Mouse (Mus musculus) midbrain, embryonic 10.5 days (tissue): Measurements from ENCODE around the gene Chad. TPM values are rescaled to one million over a fixed set of nuclear protein-coding genes. Genes with fewer than 3 reads are reported as not detected.

ENCODE experiments used
- DNase-seq: peaks from one replicate; pipeline ENCODE4 v3.0.0-alpha.2; 2017; ENCODE audit warnings: low spot score
- H3K27ac ChIP-seq: fragments of 300-500 bp; sonication (generic); replicated peaks from 2 replicates; pipeline ENCODE4 v1.5.1; 2016; ENCODE audit warnings: mild to moderate bottlenecking
- H3K27me3 ChIP-seq: fragments of 300-500 bp; sonication (generic); 2 replicates; pipeline ENCODE4 v1.6.1; 2016; ENCODE audit warnings: low read depth, mild to moderate bottlenecking; ENCODE audit not compliant: poor library complexity, severe bottlenecking
- H3K36me3 ChIP-seq: fragments of 300-500 bp; sonication (generic); 2 replicates; pipeline ENCODE4 v1.6.1; 2016; ENCODE audit warnings: mild to moderate bottlenecking, moderate library complexity
- H3K4me1 ChIP-seq: fragments of 300-500 bp; sonication (generic); 2 replicates; pipeline ENCODE4 v1.6.1; 2016
- H3K4me3 ChIP-seq: fragments of 300-500 bp; sonication (generic); 2 replicates; pipeline ENCODE4 v1.5.1; 2016; ENCODE audit warnings: mild to moderate bottlenecking, moderate library complexity
- H3K9me3 ChIP-seq: fragments of 300-500 bp; sonication (generic); replicated peaks from 2 replicates; pipeline ENCODE4 v1.6.1; 2016; ENCODE audit warnings: mild to moderate bottlenecking
- WGBS: fragments of 180-500 bp; shearing (Covaris S2); methylation state at CpG from one replicate; pipeline ENCODE4 v1.1.7; 2016; 5-methylcytosine and 5-hydroxymethylcytosine counted together
- polyA plus RNA-seq: library from polyadenylated mRNA; unstranded; fragments of >200 nt; fragmentation: Nextera tagmentation; extraction: Ambion mirVana; gene quantifications from 2 replicates; pipeline ENCODE4 v1.2.1, GENCODE M21; 2016

Chad gene
- 0.12 and 0.39 TPM in 2 replicates for polyA plus RNA-seq

DNA sequence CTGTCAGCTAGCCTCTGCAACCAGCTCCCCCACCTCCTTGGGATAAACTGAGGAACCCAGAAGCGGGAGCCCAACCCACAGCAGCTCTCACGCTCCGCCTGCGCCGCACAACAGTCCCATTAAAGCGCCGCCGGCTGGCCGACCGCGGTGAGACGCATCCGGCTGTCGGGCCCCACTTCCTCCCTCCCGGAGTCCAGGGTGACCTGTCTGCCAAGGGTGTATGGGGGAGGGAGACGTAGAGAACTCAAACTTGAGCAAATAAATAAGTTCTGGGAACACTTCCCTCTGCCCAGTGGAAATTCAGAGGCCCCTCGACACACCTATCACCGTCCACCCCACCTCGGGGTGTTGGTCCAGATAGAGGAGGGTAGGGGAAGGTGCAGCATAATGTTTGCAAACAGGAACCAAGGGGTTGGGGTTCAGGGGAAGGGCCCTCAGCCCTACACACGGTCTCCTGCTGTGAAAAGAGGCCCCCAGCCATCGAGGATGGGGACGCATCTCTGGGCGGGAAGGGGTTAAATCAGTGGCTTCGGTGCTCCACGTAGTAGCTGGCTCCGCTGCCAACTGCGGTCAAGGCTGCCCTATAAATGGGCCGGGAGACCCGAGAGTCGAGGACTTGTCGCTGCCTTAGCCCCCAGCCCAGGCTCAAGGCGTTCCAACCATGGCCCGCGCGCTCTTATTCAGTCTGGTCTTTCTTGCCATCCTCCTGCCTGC, at the start of gene Chad:
Gene Chad, plus strand, starts transcription at position 611 of the 714 bp plus-strand sequence.
- 2% methylated on average over 35 of the region's 35 CpGs for WGBS
- Histone ChIP-seq H3K4me3 (peak within 1 kb of the TSS; percentile 42), H3K4me1 (peaks cover 21% of the 10 kb centered on the region), H3K27me3 (peaks cover 51% of the 10 kb centered on the region), H3K27ac (peak within 1 kb of the TSS; percentile 67), H3K9me3 (no peaks in the 10 kb centered on the region), H3K36me3 (peaks cover 13% of the 10 kb centered on the region)
- peak; percentile 64 for DNase-seq

DNA sequence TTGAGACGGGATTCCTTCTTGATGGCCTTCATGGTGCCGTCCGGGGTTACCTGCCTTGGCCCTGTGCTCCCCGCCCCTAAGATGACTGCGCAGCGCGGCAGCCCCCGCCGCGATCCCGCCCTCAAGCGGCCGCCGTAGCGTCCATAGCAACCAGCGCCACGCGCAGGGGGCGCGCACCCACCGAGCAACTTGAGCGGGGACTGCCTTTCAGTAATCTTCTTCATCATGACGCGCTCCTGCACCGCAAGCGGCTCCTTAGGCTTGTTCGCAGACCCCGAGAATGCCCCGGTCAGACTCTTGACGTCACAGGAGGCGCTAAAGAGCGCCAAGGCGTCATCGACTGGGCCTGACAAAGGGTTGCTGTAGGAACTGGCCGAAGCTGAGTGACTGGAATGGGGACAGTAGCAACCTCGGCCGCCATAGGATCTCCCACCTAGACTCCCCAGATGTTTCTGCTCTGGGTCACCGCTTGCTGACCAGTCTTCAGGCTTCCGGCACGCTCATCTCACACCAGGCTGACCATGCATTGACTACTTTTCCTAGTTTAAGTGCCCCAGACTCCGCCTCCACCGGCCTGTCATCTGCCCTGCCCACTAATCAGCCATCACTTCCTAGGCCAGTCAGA, 43.5 kb upstream of the Chad start, which contains the start of gene Mycbpap:
Gene Mycbpap, minus strand, starts transcription at position 524 of the 625 bp plus-strand sequence.
- H3K27me3 ChIP-seq = peaks cover 18% of the 10 kb centered on the region
- DNase-seq = peak; percentile 81
- peak within 1 kb of the TSS; percentile 75 for H3K4me3 ChIP-seq
- no peaks in the 10 kb centered on the region for H3K36me3 ChIP-seq
- H3K9me3 ChIP-seq = no peaks in the 10 kb centered on the region
- peak within 1 kb of the TSS; percentile 83 for H3K27ac ChIP-seq
- peaks cover 47% of the 10 kb centered on the region for H3K4me1 ChIP-seq
- WGBS = under 1% methylated on average over 42 of the region's 42 CpGs

DNA sequence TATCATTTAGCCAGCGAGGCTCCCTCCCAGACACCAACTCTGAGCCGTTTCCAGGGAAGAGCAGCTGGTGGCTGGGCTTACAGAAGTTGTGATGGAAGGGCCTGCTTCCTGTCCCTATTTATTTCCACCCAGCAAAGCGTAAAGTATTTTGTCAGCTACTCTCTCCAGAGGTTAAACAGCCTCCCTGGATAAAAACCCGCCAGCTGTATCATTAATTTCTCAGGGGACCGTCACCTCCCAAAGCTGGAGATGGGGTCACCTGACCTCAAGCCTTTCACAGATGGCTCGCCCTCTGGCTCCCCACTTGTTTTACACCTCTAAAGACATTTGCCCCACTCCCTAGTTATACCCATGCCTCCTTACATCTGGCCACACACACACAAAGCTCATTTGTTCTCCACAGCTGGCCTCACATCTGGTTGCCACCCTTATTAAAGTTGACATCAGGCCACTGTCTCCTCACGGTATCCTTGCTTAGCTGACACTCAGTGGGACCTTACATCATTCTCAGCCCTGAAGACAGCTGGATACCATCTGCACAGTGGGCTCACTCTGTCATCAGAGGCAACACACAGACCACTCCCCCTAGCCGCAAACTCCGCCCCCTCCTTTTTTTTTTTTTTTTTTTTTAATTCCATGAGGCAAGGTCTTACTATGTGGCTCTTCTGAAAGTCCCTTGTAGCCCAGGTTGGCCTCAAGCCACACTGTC, 38.5 kb upstream of the Chad start:
- Histone ChIP-seq H3K9me3 (no peaks in the 10 kb centered on the region), H3K4me3 (no peak overlapping the region), H3K27ac (no peak overlapping the region), H3K4me1 (peaks cover 21% of the 10 kb centered on the region), H3K27me3 (peaks cover 18% of the 10 kb centered on the region), H3K36me3 (no peaks in the 10 kb centered on the region)
- no peak for DNase-seq
- WGBS = 53% methylated on average over 9 of the region's 9 CpGs

DNA sequence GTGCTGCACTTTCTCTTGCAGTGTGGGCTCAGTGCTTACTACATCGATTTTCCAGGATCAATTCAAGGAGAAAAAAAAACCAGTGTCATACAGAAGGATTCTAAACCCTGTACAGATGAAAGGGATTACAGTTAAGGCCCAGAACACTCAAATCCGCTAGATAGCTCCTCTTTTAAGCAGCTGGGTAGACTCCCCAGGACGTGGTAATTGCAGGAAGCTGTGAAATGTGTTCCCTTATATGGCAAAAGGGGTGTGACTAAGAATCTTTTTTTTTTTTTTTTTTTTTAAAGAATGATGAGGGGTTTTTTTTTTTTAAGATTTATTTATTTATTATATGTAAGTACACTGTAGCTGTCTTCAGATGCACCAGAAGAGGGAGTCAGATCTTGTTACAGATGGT, 36.0 kb upstream of the Chad start:
- Histone ChIP-seq H3K9me3 (no peaks in the 10 kb centered on the region), H3K36me3 (no peaks in the 10 kb centered on the region), H3K27ac (no peak overlapping the region), H3K27me3 (no peaks in the 10 kb centered on the region), H3K4me3 (no peak overlapping the region), H3K4me1 (peaks cover 13% of the 10 kb centered on the region)
- 59% methylated on average over 3 of the region's 3 CpGs for whole genome bisulfite sequencing
- DNase-seq = no peak

DNA sequence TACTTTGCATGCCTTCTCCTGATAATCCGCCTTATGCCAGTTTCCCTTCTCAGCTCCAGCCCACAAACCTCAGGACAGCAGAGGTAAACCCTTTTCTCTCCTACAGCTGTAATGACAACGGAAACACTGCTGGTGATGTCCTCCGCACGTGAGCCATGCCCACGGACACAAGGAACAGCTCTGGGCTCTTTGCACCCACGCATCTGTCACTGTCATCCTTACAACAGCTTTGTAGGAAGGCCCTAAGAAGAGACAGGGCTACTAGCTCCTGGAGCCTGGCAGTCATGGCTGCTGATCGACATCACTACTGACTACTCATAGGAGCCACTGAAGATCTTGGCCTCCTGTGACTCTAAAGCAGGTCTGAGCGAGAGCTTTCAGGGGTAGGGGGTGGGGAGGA, 31.7 kb upstream of the Chad start:
- 82% methylated on average over 8 of the region's 8 CpGs for WGBS
- Histone ChIP-seq H3K27ac (no peak overlapping the region; the same call in 1 of the 2 replicates), H3K9me3 (no peaks in the 10 kb centered on the region), H3K4me3 (no peak overlapping the region), H3K4me1 (no peaks in the 10 kb centered on the region), H3K27me3 (no peaks in the 10 kb centered on the region), H3K36me3 (no peaks in the 10 kb centered on the region)
- no peak for DNase-seq

DNA sequence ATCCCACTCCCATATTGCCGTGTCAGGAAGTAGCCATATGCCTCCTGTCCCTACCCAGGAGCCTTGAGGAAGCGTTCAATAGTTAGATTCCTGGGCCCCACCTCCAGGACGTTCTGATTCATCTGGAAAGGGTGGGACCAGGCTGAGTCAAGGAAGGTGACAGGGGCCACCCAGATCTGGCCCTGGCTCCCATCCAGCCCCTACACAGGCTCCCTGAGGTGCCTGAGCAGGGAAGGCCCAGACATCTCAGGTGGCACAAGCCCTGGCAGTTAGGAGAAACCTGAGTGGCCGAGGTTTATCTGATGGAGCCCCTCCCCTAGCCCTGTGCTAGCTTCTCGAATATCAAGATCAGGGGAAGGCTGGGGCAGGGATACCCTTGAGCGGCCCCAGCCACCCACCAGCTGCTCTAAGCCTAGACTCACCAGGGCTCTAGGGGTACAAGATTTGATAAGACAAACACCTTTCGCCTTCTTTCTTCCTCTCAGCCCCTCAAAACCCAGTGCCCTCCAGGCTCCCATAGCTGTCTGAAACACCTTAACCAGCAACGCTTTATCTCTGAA, 26.0 kb upstream of the Chad start:
- H3K27ac ChIP-seq = no peak overlapping the region; the same call in 1 of the 2 replicates
- no peak overlapping the region for H3K4me3 ChIP-seq
- H3K4me1 ChIP-seq = no peaks in the 10 kb centered on the region; the same call in 1 of the 2 replicates
- WGBS = 64% methylated on average over 8 of the region's 8 CpGs
- peaks cover 16% of the 10 kb centered on the region for H3K36me3 ChIP-seq
- H3K27me3 ChIP-seq = no peaks in the 10 kb centered on the region
- DNase-seq = no peak
- no peaks in the 10 kb centered on the region for H3K9me3 ChIP-seq

DNA sequence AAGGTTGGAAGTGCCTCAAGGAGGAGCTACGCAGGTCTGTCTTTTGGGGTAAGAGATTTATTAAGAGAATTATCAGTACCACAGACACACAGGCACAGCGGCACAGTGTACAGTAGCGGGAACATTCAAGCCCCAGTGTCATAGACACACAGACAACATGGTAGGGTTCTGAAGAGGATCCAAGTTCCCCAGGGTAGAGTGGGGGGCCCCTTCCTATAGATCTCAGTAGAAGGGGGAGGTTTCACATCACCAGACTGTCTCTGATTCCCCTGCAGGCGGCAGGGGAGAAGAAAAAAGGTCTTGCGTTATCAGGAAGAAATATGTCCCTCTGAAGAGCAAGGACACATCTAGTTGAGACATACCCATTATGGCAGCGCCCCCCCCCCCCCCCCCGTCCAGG, 25.1 kb upstream of the Chad start:
- H3K36me3 ChIP-seq = peaks cover 16% of the 10 kb centered on the region
- no peak overlapping the region for H3K27ac ChIP-seq
- H3K27me3 ChIP-seq = no peaks in the 10 kb centered on the region
- no peaks in the 10 kb centered on the region for H3K9me3 ChIP-seq
- 82% methylated on average over 7 of the region's 7 CpGs for WGBS
- DNase-seq = no peak
- peaks cover 8% of the 10 kb centered on the region for H3K4me1 ChIP-seq
- H3K4me3 ChIP-seq = no peak overlapping the region

DNA sequence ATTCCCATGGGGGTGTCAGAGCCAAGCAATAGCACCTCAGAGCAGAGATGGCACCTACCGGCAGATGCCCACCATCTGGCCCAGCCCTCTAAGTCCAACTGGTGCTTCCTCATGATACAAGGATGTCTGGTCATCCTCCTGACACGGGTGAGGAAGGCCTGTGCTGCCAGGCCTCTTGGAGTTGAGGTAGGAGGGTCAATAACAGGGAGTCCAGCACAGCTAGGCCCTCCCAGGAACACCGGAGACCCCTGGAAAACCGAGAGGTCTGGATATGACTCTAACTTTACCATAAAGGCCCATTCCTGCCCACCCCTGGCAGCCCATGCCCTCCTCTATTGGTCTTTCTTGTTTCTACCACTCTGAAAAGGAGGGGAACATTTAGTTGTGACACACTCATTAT, 22.4 kb upstream of the Chad start:
- Histone ChIP-seq H3K4me3 (no peak overlapping the region), H3K27me3 (no peaks in the 10 kb centered on the region), H3K4me1 (peaks cover 9% of the 10 kb centered on the region), H3K27ac (no peak overlapping the region), H3K36me3 (peaks cover 16% of the 10 kb centered on the region), H3K9me3 (no peaks in the 10 kb centered on the region)
- 88% methylated on average over 4 of the region's 4 CpGs for WGBS
- no peak for DNase-seq

DNA sequence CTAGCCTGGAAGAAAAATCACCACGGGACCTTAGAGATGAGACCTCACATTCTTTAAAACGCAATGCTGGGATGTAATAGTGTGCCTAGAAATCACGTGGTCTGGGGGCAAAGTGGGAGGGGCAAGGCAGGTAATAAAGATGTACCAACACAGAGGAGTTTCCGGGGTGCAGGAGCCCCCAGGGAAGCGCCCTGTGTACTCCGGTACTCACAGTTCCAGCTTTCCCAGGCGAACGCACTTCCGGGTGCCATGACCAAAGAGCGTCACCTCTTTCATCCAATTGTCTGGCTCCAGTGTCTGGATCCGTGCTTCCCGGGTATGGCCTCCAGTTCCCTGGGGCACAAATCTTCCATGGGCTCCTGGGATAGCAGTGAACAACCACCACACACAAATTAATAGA, 21.5 kb upstream of the Chad start:
- no peaks in the 10 kb centered on the region for H3K27me3 ChIP-seq
- H3K4me1 ChIP-seq = peaks cover 15% of the 10 kb centered on the region
- H3K27ac ChIP-seq = no peak overlapping the region
- no peaks in the 10 kb centered on the region for H3K9me3 ChIP-seq
- H3K36me3 ChIP-seq = peaks cover 16% of the 10 kb centered on the region
- no peak overlapping the region for H3K4me3 ChIP-seq
- WGBS = 85% methylated on average over 12 of the region's 12 CpGs
- DNase-seq = no peak

DNA sequence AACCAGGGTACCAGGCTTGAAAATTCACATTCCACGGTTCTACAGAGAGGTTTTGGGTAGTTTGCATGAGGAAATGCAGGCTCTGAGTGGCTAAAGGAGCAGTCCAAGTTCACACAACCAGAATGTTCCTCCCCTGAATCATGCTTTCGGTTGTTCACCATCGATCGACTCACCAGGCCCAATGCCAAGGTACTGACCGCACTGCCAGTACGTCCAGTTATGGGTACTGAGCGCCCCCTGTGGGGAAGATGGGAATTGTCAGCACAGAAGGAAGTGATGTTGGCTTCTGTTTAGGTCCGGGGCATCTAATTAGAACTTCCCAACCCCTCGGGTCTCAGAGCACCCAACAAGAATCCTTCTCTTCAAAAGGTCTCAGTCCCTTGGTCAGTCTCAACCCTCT, 20.9 kb upstream of the Chad start:
- H3K4me3 ChIP-seq = peak overlapping the region; percentile 35; the same call in 1 of the 2 replicates
- DNase-seq = peak; percentile 69

DNA sequence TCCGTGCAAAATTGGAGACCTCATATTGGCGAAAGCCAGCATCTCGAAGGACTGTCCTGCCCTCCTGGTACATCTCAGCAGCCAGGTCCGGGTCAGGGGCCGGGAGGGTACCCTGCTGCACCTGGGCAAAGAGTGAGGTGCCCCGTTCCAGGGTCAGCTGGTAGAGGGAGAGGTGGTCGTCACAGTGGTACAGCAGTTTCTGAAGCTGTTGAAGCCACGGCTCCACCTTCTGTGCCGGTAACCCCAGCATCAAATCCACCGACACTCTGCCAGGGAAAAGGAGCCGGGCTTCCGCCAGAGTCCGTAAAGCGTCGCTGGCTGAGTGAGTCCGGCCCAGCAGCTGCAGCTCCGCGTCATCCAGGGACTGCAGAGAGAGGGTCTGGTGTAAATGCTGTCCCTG, 20.4 kb upstream of the Chad start:
- H3K9me3 ChIP-seq = no peaks in the 10 kb centered on the region
- WGBS = 62% methylated on average over 18 of the region's 18 CpGs
- no peak for DNase-seq
- H3K4me3 ChIP-seq = peak overlapping the region; percentile 35
- peaks cover 16% of the 10 kb centered on the region for H3K36me3 ChIP-seq
- 0 out of 2 replicates have a peak overlapping the region, but pooled peaks have one; percentile 1 for H3K27ac ChIP-seq
- no peaks in the 10 kb centered on the region for H3K27me3 ChIP-seq
- peaks cover 24% of the 10 kb centered on the region for H3K4me1 ChIP-seq

More for the DNA sequence above, 20.9 kb upstream of the Chad start:
- 37% methylated on average over 9 of the region's 9 CpGs for WGBS
- Histone ChIP-seq H3K36me3 (peaks cover 16% of the 10 kb centered on the region), H3K9me3 (no peaks in the 10 kb centered on the region), H3K27ac (no peak overlapping the region), H3K4me1 (peaks cover 21% of the 10 kb centered on the region), H3K27me3 (no peaks in the 10 kb centered on the region)

DNA sequence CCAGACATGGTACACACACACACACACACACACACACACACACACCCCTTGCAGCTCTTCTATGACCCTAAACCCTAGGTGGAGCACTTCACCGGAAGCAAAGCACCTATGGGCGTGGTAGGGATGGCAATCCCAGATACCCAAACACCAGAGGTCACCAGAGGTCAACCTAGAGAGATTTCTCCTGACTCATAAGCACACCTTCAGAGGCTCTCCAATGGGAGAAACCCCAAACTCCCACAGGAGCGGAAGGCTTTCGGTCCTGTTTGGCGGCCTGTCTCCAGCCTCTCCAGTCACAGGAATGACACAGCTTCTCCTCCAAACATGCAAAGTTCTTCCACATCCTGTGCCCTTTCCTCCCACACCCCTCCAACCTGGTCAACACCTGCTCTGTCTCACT, 18.5 kb upstream of the Chad start:
- 95% methylated on average over 5 of the region's 5 CpGs for whole genome bisulfite sequencing
- Histone ChIP-seq H3K27ac (no peak overlapping the region), H3K9me3 (no peaks in the 10 kb centered on the region; the same call in 1 of the 2 replicates), H3K27me3 (no peaks in the 10 kb centered on the region), H3K36me3 (peaks cover 16% of the 10 kb centered on the region), H3K4me3 (no peak overlapping the region), H3K4me1 (peaks cover 26% of the 10 kb centered on the region)
- DNase-seq = no peak
